Mouse (Mus musculus) MEL-GATA-1-ER (cell line): ENCODE data around the gene Stap2.

Experiments
- DNase-seq: peaks from one replicate; pipeline ENCODE4 v3.0.0-alpha.2; 2012; ENCODE audit warnings: low read depth; ENCODE audit errors: extremely low read depth

Stap2 gene

GRCm38 (mm10) chr17:55959946-55960740 lies 45.2 kb downstream of the Stap2 start:
- DNase-seq, result no peak

GRCm38 (mm10) chr17:55958918-55959728 lies 46.3 kb downstream of the Stap2 start, which contains the start of gene Yju2:
TSS of gene Yju2 (plus strand) at chr17:55959099.
- DNase-seq, result peak; percentile 95

- DNase-seq, result no peak
These were observed 46.8 kb downstream of the Stap2 start for GRCm38 (mm10) chr17:55958584-55958886.

GRCm38 (mm10) chr17:55957726-55958583 lies 47.4 kb downstream of the Stap2 start:
- no peak for DNase-seq

- no peak for DNase-seq
These were observed 48.2 kb downstream of the Stap2 start for GRCm38 (mm10) chr17:55957168-55957567.

- no peak for DNase-seq
These were observed 48.8 kb downstream of the Stap2 start for GRCm38 (mm10) chr17:55956591-55956990.

- no peak for DNase-seq
These were observed 49.3 kb downstream of the Stap2 start for GRCm38 (mm10) chr17:55956129-55956528.

GRCm38 (mm10) chr17:55954229-55954628 lies 51.2 kb downstream of the Stap2 start:
- DNase-seq, result no peak

GRCm38 (mm10) chr17:55953751-55954150 lies 51.6 kb downstream of the Stap2 start:
- DNase-seq, result no peak

- DNase-seq, result no peak
These were observed 52.8 kb downstream of the Stap2 start, which contains the start of gene Ebi3 for GRCm38 (mm10) chr17:55952447-55953027. TSS of gene Ebi3 (plus strand) at chr17:55952640.

GRCm38 (mm10) chr17:55952041-55952440 lies 53.3 kb downstream of the Stap2 start:
- DNase-seq, result no peak

GRCm38 (mm10) chr17:55950601-55951000 lies 54.8 kb downstream of the Stap2 start:
- DNase-seq, result no peak

- DNase-seq, result no peak
These were observed 56.0 kb downstream of the Stap2 start, which contains the start of gene Zfp119b for GRCm38 (mm10) chr17:55949400-55949799. TSS of gene Zfp119b (minus strand) at chr17:55949500.

GRCm38 (mm10) chr17:55948647-55949046 lies 56.7 kb downstream of the Stap2 start:
- DNase-seq, result no peak
